Mouse (Mus musculus): ENCODE data around the gene Myoz2.

DNA sequence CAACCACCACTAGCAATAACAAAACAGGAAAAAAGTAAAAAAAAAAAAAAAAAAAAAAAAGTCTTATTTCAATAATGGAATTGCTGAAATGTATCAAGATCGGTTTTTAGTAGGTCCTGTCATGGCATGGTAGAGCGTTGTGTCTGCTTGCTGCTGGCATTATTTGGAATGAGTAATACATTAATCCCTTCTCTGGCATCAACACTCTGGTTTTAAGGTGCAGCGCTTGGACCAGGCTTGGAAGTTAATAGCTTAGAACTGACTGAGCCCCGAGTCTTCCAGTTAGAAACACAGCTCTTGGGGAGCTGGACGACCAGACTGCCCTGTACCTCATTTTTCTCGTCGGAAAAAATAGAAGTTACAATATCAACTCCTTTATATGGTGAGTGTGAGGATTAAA, 32.0 kb upstream of the Myoz2 start:
- TF ChIP-seq CTCF (IDR thresholded peaks at IDR 0.05; ENCODE audit: low read depth, low read length) (no peak), POLR2A (IDR thresholded peaks at IDR 0.05; ENCODE audit: borderline replicate concordance, low read depth, low read length) (no peak)

All from bone marrow macrophage, adult 2 months (primary cell).